Mouse (Mus musculus) lung, postnatal 0 days (tissue): ENCODE measurements at regions not wholly inside any gene's neighbourhood (a gene's known extent, or its start where the extent isn't known, plus 50 kb on each side); places are given as distances from the start of the nearest gene placed in this dataset.

Experiments
- CTCF ChIP-seq: IDR thresholded peaks from 2 replicates; pipeline ENCODE4 v1.5.1; 2016; ENCODE audit warnings: antibody characterized with exemption, mild to moderate bottlenecking
- EP300 ChIP-seq: IDR thresholded peaks from 2 replicates; pipeline ENCODE4 v1.6.1; 2016; ENCODE audit warnings: antibody characterized with exemption, mild to moderate bottlenecking, control low read depth

GRCm38 (mm10) chr2:145015951-145016350 is 151.6 kb upstream of the Slc24a3 start:
- TF ChIP-seq CTCF (no peak), EP300 (no peak)
